Mouse (Mus musculus) gonadal fat pad, adult 2 months (tissue): Measurements from ENCODE around the gene Casr. TPM values are rescaled to one million over a fixed set of nuclear protein-coding genes. Genes with fewer than 3 reads are reported as not detected.

ENCODE experiments used
- DNase-seq: peaks from one replicate; pipeline ENCODE4 v3.0.0-alpha.2; 2012; ENCODE audit warnings: low read depth
- polyA plus RNA-seq: library from polyadenylated mRNA; depleted of rRNA; stranded (reverse); fragments of >200 nt; gene quantifications from 2 replicates; pipeline ENCODE4 v1.2.3, GENCODE M21; 2012; rRNA removed

The Casr gene
- polyA plus RNA-seq: 0.14 TPM in 1 of 2 replicates, not detected in the other

DNA sequence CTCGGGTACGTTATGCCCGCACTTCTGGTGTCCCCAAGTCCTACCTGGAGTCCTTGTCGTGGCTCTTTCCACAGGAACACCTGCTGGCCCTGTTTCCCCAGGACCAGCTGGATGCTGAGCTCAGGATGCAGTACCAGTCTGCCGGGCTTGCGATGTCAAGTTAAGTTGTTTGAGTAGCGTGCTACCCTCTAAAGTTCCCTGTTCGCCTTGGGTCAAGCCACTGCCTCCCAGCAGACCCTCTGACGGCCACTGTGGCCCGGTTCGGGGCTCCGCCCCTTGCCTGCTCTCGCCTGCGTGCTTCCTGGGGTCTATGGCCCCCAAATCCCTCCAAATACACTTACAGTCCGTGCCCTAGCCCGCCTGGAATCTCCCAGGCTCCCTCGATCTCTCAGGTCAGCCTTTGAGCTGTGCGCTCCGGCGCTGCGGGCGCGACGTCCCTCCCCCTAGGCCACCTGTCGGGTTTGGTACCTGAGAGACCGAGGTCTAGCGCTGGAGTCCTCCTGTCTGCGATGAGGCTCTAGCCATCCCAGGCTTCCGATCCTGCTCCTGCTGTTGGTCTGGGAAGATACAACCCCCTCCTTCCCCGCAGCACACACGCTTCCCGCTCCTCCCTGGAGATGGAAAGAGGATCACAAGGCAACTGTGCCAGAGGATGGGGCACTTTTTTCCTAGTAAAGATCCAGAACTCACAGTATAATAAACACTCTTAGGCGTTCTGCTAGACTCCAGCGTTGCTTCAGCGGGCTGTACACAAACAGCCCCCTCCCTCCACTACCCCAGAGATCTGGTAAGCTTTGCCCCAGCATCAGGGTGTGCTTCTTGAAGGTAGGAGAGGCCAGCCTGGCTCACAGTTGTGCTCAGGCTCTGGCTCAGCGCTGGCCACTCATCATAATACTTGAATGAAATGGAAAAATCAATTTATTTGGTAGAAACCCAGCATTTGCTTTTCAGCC lies at the start of gene Casr:
Casr (minus strand) TSS at position 756 of the 953 bp plus-strand sequence.
- DNase-seq: no peak

DNA sequence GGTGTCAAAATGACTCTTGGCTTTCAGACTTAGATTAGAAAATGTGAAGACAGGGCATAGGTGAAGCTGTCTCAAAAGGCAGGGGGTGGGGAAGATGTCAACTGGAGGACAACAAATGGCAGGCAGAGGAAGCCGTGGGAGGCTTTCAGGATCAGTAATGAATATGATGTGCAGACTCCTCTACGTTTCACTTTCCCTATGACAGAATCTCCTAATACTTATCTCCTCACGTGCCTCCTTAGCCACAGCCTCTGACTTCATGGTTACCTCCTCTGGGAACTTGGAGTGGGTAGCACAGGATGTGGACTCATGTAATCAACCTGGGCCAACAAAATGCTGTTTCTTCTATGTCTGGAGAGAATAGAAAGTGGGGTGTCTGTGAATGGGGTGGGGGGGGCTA lies 40.7 kb upstream of the Casr start:
- DNase-seq: no peak

GRCm38 (mm10) chr16:36598265-36598664 lies 36.3 kb upstream of the Casr start:
- DNase-seq: no peak

DNA sequence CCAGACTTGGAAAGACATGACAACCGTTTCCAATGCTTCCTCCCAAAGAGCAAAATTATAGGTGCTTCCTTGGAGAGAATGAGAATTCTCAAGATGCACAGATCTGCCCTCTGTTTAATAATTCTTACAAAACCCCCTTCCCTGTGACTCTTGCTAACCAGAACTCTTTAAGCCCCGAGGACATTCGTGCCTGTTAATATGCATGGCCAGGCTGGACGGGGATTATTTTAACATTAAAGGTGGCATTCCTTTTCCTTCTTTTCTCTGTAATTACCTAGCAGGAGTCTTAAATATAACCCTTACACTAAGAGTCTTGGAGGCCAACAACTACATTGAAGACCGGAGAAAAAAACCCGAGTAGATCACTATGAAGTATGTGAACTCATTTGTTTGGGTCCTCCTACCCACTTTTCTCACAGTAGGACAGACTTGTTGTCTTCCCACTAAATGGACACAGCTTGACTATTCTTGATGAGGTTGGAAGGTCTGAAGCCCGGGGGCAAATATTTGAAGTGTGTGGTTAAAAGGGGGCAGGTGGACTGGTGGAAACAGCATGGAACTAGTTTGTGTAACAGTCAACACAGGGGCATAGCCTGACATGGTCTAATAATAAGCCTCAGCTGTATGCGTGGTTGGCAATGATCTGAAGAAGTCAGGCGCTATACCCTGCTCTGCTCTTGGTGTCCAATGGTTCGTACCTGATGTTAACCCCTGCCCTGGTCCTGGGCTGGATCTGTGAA lies 34.9 kb upstream of the Casr start:
- DNase-seq: no peak

- no peak for DNase-seq
These were observed 28.0 kb upstream of the Casr start for GRCm38 (mm10) chr16:36589898-36590297.

DNA sequence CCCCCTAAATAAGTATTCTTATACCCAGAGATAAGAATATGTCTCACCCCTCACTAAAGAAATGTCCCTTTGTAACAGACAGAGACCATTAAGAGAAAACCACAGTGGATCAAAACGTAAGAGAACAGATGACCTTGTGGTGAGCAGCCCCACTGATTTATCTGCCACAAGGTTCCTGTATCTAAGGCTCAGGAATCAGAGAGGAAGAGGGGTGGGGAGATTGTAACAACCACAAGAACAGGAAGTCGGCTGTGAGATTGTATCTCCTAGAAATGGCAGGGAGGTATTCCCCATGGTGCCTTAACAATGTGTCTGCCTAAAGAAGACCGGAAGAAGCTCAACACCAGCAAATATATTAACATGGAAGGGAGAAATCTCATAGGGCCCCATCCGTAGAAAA lies 26.0 kb upstream of the Casr start:
- DNase-seq: no peak

- no peak for DNase-seq
These were observed 20.1 kb upstream of the Casr start for GRCm38 (mm10) chr16:36582073-36582472.

DNA sequence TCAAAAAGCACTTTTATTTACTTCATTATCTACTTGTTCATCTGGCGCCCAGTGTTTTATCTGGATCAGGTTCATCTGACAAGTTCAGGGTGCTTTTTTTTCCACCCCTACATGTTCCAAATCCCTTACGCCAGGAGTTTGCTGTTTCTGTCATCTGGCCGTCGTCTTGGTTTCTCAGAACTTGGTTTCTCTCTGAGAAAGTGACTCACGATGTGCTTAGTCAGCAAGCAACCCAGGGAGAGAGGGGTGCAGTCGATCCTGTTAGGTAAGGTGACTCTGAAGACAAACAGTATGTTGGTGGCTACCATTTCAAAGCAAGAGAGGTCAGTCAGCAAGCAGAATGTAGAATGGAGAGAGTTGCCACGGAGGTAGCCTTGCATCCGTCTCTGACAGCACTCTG lies 10.0 kb upstream of the Casr start:
- DNase-seq: no peak

DNA sequence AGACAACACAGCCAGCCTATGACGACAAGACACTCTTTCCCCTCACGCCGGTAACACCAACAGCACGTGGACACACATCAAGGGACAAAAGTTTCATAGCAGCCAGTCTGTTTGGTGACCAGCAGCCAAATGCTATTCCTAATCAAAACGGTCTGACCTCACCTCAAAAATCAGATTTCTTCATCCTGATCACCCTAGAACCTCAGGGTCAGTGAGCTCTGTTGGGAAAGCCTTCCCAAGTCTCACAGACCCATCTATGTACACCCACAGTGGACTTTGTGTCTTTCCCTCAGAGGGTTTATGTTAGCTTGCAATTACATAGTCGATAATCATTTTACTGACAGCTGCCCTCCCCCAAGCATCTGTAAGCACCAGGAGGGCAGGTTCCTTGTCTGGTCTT lies 2.4 kb downstream of the Casr start:
- no peak for DNase-seq

- DNase-seq: no peak
These were observed 6.2 kb downstream of the Casr start for GRCm38 (mm10) chr16:36555672-36556165.

GRCm38 (mm10) chr16:36553624-36554023 lies 8.3 kb downstream of the Casr start:
- DNase-seq: no peak

DNA sequence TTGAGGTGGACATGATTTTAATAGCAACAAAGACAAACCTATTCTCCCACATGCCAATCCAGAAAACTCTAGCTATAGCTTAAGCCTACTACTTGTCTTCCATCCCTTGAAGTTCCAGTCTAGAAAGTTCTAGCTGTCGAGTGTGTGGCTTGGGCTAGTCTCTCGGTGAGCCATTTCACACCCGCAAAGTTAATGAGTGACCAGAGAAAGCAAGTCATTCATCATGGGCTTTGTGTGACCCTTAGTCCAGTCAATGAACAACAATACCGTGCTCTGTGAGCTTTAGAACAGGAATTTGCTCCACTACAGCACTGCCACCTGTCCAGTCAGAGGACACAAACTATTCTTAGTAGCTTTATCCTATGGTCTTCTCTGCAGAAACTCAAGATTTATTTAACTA lies 16.6 kb downstream of the Casr start:
- no peak for DNase-seq

- DNase-seq: no peak
These were observed 18.9 kb downstream of the Casr start for GRCm38 (mm10) chr16:36543091-36543490.

GRCm38 (mm10) chr16:36540834-36541233 lies 21.1 kb downstream of the Casr start:
- DNase-seq: no peak

GRCm38 (mm10) chr16:36532981-36533687 lies 28.8 kb downstream of the Casr start:
- no peak for DNase-seq

DNA sequence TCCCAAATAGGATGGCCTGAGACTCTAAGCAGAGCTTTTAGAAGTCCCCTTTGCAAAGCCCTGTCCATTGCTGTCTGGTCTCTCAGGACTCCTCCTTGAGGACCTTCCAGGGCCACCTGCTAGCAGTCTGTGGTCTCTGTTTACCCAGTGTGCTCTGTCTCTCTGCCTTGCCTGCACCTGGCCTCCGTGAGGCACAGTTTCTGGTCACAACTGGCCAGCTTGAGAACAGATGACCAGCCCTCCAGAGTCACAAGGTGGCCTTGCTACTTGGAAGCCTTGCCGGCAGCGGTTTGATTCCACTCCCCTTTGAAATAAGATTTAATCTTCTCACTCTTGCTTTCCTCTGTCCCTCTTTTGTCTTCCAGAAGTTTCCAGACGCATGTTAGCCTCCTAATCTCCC lies 29.9 kb downstream of the Casr start:
- DNase-seq: no peak

DNA sequence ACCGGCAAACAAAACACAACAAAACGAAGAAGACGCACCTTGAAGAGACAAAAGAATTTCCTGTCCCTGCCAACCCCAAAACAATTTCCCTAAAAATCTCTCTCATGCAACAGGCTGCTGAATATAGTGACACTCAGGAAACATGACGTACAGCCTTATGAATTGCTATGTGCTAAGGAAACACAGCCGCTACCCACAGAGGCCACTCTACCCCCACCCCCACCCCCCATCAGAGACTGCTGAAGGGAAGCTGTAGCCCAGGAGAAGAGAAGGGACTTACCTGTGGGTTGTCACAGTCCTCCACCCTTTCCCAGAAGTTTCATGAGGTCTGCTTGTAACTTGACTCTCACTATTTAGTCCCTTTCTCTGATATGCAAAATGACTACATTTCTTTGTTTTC lies 30.3 kb downstream of the Casr start:
- DNase-seq: no peak

DNA sequence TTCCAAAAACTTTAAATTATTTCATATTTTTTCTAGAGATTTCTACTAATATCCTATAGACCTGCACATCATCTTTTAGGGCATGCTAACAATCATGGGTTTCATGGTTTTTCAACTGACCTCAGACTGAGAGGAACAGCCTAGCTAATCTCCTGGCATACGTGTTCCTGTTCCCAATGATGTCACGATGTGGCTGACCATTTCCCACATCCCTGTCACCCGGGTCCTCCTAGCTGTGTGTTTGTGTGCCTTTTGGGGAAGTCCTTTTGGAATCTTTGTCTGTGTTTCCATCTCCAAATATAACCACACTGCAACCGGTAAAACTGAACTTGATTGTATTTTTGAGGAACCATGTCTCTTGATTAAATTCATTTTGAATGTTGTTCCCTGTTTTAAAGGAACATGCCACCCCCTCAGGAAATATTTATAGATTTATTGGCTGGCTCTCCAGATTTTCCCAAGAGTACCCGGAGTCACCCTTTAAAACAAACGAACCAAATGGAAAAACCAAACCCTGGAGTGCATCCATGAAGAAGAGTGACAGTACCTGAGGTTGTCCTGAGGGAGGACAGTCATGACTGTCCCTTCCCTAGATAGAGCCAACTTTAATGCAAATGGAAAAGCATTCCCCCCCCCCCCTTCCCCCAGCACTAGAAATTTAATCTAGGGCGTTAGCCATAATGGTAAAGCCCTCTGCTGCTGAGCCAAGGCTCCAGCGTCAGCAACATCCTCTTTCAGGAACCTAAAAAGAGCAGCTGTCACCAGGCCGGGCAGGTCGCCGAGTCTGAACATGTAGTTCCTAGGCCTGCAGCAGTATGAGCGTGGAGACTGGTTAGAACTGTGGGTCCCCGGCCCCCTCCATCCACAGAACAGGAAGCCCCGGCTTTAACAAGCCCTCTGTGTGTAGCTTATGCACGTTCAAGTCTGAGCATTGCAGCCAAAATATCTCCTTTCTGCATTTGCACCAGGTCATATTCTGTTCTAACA lies 31.1 kb downstream of the Casr start:
- DNase-seq: no peak

DNA sequence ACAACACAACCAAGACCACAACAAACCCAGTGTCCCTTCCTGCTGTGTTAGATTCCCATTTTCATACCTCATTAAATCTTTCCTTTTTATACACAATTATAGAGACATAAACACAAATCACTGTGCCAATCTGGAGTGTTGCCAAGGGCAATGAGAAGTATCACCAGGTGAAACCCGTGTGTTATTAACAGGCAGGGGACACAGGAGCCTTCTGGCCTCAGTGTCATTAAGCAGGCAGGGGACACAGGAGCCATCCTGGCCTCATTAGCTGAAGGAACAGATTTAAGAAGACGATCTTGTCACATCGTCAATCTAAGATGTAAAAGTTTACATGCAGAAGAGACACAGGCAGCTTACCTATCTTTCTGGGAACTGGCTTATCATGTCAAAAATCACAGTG lies 33.1 kb downstream of the Casr start:
- no peak for DNase-seq

DNA sequence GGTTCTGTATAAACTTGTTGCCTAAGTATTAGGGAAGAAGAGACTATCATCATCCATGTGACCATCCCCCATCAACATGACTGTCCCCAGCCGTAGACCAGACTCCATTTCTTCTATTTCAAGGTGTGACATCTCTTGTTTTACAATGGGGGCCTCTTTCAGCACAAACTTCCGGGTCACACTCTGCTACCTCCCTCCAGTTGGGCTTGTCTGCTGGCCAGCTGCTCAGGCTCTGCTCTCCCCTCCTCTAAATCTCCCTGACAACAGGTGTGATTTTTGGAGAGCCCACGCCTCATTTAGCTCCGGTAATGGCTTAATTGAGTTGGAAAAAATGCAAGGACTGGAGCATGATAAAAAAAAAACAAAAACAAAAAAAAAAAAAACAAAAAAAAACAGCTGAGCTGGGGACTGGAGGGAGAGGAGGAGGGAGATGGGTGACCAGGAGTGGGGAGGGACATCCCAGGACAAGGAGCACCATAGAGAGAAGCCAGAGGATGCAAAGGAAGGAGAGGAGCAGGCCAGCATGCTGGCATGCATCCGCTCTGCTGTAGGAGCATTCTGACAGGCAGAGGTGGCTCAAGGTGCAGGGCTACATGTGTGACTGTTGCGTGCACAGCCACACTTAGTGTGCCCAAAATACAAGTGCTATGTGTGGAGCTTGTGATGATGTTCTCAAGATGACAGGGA lies 35.2 kb downstream of the Casr start:
- no peak for DNase-seq
